8 mouse cellular contexts compared by ENCODE assay signal in the genomic region with DNA sequence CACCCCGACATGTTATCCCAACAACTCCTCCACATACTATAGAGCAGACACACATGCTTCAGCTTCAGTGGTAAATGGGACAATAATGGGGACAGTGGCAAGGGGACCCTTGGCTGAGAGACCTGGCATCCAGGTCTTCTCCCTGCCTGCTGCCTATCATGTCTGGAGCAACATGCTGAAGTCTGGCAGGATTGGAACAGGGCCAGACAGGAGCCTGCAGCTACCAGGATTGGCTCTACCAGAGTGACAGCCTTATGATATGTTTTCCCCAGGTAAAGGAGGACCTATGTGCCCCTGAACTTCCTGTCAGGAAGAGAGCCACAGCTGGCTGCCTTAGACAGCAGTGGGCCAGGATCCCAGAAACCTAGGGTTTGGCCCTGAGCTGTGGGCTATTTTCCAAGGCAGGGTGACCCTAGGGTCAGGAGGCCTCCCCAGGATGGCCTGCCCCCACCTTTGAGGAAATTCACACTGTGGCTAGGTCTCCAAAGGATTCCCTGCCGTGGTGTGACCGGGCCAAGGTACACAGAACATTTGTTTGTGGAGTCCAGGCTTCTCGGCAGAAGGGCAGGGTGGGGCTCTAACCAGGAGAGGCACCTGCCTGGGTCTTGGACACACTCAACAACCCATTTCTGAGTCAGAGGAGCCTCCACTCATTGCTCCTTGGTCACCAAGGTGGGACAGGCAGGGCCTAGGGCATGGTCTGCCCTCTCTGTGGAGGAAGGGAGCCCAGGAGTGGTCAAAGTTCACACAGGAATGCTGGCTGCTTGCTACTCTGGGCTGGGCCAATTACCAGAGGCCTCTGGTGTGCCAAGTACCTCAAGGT.
DNase-seq lines count a peak whose midpoint lies in the region; ATAC-seq and TF ChIP-seq lines count a peak whose summit lies in the region.
"Had no signal": no experiment of that assay in that cellular context is flagged by ENCODE, and none has a peak within 500 bp of the region (broad histone marks: within the 10 kb centered on the region; RNA-seq: fewer than 3 reads in every experiment).

No protein-coding gene starts in this region.

- H3K36me3 ChIP-seq in embryonic facial prominence, embryonic 14.5 days (ENCODE audit: control insufficient read depth, insufficient read depth, low read length): no peaks in the 10 kb centered on the region
- no peaks in the 10 kb centered on the region for H3K36me3 ChIP-seq in intestine, embryonic 15.5 days
- no peaks in the 10 kb centered on the region for H3K36me3 ChIP-seq in liver, postnatal 0 days (replicated peaks; ENCODE audit: insufficient read depth, low read length)

- no peak overlapping the region for H3K9ac ChIP-seq in embryonic facial prominence, embryonic 14.5 days (ENCODE audit: low read depth, low read length)
- no peak overlapping the region for H3K9ac ChIP-seq in intestine, embryonic 15.5 days
- H3K9ac ChIP-seq in liver, postnatal 0 days (replicated peaks): no peak overlapping the region

- no peak for ATAC-seq in embryonic facial prominence, embryonic 14.5 days (ENCODE audit: low read depth)
- ATAC-seq in intestine, embryonic 15.5 days: peak; percentile 81
- peak; percentile 46; the same call in 1 of the 2 replicates for ATAC-seq in liver, postnatal 0 days
- no peak for ATAC-seq in granulocyte monocyte progenitor cell, adult 5-6 weeks (replicated peaks; ENCODE audit: poor library complexity, severe bottlenecking)

- H3K9me3 ChIP-seq in embryonic facial prominence, embryonic 14.5 days (ENCODE audit: control insufficient read depth, low read length): no peaks in the 10 kb centered on the region
- no peaks in the 10 kb centered on the region for H3K9me3 ChIP-seq in intestine, embryonic 15.5 days
- no peaks in the 10 kb centered on the region for H3K9me3 ChIP-seq in liver, postnatal 0 days (ENCODE audit: low read length)

- H3K4me1 ChIP-seq in embryonic facial prominence, embryonic 14.5 days (ENCODE audit: control insufficient read depth, insufficient read depth, low read length): peaks cover 21% of the 10 kb centered on the region
- H3K4me1 ChIP-seq in intestine, embryonic 15.5 days (replicated peaks): peaks cover 50% of the 10 kb centered on the region
- H3K4me1 ChIP-seq in liver, postnatal 0 days (ENCODE audit: insufficient read depth): peaks cover 27% of the 10 kb centered on the region

- H3K4me2 ChIP-seq in embryonic facial prominence, embryonic 14.5 days (ENCODE audit: low read depth, low read length): no peak overlapping the region
- H3K4me2 ChIP-seq in intestine, embryonic 15.5 days (replicated peaks): peak overlapping the region; percentile 35
- H3K4me2 ChIP-seq in liver, postnatal 0 days (ENCODE audit: low read depth, low read length): no peak overlapping the region

- DNase-seq in adrenal gland, postnatal 14 days: peak; percentile 71
- no peak for DNase-seq in embryonic facial prominence, embryonic 14.5 days (ENCODE audit: low spot score)
- DNase-seq in liver, postnatal 0 days: no peak
- DNase-seq in yolk sac, embryonic 10.5 days (ENCODE audit: low spot score): peak; percentile 52
- DNase-seq in cerebellum, adult 11-12 months: no peak

- no peak for TF ChIP-seq EP300 in liver, postnatal 0 days (IDR thresholded peaks at IDR 0.05; ENCODE audit: low read depth)

- H3K27me3 ChIP-seq in embryonic facial prominence, embryonic 14.5 days (replicated peaks; ENCODE audit: control insufficient read depth, insufficient read depth, low read length): no peaks in the 10 kb centered on the region
- H3K27me3 ChIP-seq in intestine, embryonic 15.5 days (replicated peaks): no peaks in the 10 kb centered on the region
- H3K27me3 ChIP-seq in liver, postnatal 0 days (ENCODE audit: insufficient read depth, low read length): no peaks in the 10 kb centered on the region

- no peak for TF ChIP-seq CTCF in liver, postnatal 0 days (IDR thresholded peaks at IDR 0.05; ENCODE audit: low read depth)

- 48% methylated on average over 4 of the region's 4 CpGs for WGBS in embryonic facial prominence, embryonic 14.5 days
- 63% methylated on average over 4 of the region's 4 CpGs for WGBS in intestine, embryonic 15.5 days
- 58% methylated on average over 4 of the region's 4 CpGs for WGBS in liver, postnatal 0 days (ENCODE audit: insufficient replicate concordance)

- peak overlapping the region; percentile 59 for H3K27ac ChIP-seq in embryonic facial prominence, embryonic 14.5 days (replicated peaks; ENCODE audit: low read depth, low read length)
- peak overlapping the region; percentile 95 for H3K27ac ChIP-seq in intestine, embryonic 15.5 days
- H3K27ac ChIP-seq in liver, postnatal 0 days (ENCODE audit: low read depth): no peak overlapping the region
- H3K27ac ChIP-seq: macrophage had no signal

- H3K4me3 ChIP-seq in embryonic facial prominence, embryonic 14.5 days (ENCODE audit: low read depth, low read length): no peak overlapping the region
- H3K4me3 ChIP-seq in intestine, embryonic 15.5 days (replicated peaks): no peak overlapping the region
- no peak overlapping the region for H3K4me3 ChIP-seq in liver, postnatal 0 days (ENCODE audit: low read depth, low read length)

Comparison
In these comparisons a context has a peak if more than half of its experiments do, and no peak if none do; other contexts are left out.
1. DNase-seq: peak in adrenal gland, postnatal 14 days (single experiment) and yolk sac, embryonic 10.5 days (single experiment); none in embryonic facial prominence, embryonic 14.5 days (single experiment), liver, postnatal 0 days (single experiment) and cerebellum, adult 11-12 months (single experiment).
2. ATAC-seq: peak in intestine, embryonic 15.5 days (single experiment) and liver, postnatal 0 days (single experiment); none in embryonic facial prominence, embryonic 14.5 days (single experiment) and granulocyte monocyte progenitor cell, adult 5-6 weeks (single experiment).